Mouse (Mus musculus): ENCODE data around the gene Spata18.
A peak's percentile ranks its signal among the peaks of the same experiment; 100 is the strongest.

Gene Spata18

DNA sequence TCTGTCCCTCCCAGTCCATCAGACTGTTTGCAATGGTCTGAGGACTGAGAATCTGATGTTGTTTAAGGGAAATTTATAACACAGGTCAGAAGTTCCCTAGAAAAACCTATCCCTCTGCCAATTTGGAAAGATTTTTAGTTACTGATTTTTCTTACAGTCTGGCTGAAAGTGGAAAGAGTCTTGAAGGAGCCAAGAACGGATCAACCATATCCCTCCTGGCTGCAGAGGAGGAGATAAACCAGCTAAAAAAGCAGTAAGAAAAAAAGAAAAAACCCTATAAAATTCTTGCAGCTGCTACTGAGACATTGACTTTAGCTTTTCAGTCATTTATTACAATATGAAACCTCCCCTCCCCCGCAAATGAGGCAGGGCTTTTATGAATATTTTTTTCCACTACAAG is 15.5 kb downstream of the Spata18 start:
- no peak for DNase-seq (ENCODE audit: inconsistent ontology term)

DNA sequence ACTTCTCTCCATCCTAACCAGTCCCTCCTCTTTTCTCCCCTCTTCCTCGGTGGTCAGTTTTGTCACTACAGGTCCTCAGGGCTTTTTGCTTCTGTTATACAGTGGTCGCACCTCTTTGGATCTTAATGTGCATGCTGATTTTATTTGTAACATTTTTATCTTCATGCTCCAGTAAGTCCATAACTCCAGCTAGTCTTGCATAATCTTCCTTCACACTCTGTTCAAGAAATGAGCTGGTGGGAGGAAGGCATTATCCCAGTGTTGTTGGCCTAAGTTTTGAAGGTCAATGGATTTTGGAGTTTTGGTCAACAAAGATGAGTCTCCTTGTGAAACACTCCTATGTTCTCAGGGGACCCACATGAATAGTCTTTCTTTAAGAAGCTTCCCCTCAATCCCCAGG is 16.7 kb downstream of the Spata18 start:
- DNase-seq (ENCODE audit: inconsistent ontology term): no peak

DNA sequence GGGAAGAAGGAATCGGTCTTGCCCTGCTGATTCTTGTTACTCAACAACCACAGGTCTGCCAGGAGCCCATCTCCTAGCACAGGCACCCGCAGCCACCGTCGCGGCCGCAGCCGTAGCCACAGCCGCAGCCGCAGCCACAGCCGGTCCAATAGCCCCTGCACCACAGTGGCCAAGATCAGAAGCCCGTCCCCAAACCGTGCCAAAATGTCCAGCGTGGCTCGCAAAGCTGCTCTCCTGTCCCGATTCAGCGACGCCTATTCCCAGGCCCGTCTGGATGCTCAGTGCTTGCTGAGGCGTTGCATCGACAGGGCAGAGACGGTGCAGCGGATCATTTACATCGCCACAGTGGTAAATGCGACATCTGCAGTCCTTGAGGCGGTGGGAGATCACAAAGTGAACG is 18.2 kb downstream of the Spata18 start:
- no peak for DNase-seq (ENCODE audit: inconsistent ontology term)

DNA sequence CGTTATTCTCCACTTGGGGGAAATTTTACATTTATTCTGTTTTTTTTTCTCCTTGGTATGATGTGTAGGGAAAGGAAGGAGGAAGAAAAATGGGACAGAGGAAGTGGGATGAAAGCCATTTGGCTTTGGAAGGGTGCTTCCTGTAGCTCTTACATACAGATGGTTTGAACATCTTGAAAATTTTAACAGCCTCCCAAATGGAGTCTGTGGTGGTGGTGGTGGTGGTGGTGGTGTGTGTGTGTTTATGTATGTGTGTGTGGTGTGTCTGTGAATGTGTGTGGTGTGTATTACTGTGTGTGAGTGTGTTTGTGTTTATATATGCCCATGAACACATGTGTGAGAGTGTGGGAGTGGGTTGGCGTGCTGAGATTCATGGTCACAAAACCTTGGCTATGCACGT is 24.4 kb downstream of the Spata18 start:
- DNase-seq (ENCODE audit: inconsistent ontology term): no peak

DNA sequence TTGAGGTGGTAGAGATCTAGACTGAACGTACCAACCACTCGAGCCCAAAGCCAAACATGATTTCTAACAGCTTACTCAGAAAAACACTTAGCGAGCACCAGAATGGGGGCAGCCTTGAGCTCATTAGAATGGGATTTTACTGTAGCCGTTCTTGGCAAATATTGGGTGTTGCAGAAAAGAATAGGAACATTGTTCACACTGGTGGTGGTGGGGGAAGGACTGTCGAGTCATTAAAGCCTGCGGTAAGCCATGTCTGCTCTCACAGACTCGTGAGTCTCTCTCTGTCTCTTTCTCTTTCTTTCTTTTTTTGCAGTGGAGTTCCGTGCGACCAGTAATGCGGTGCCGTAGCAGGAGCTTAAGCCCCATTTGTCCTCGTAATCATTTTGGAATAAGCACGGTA is 25.4 kb downstream of the Spata18 start:
- DNase-seq (ENCODE audit: inconsistent ontology term): peak; percentile 91

DNA sequence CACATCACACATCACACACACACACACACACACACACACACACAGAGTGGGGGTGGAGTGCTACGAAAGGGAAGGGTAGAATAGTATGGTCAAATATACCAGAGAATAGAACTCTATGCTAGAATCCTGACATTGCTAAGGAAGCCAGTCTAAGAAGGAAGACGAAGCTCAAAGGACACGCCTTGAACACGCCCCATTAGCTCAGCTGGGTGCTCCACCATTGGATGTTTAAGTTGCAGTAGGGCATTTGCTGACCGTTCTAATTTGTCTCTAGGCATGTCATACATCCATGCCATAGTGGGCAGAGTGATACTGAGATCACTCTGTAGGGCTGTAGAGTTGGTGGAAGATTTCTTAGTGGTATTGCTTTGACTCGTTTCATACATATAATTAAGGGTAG is 32.0 kb downstream of the Spata18 start:
- DNase-seq (ENCODE audit: inconsistent ontology term): no peak

DNA sequence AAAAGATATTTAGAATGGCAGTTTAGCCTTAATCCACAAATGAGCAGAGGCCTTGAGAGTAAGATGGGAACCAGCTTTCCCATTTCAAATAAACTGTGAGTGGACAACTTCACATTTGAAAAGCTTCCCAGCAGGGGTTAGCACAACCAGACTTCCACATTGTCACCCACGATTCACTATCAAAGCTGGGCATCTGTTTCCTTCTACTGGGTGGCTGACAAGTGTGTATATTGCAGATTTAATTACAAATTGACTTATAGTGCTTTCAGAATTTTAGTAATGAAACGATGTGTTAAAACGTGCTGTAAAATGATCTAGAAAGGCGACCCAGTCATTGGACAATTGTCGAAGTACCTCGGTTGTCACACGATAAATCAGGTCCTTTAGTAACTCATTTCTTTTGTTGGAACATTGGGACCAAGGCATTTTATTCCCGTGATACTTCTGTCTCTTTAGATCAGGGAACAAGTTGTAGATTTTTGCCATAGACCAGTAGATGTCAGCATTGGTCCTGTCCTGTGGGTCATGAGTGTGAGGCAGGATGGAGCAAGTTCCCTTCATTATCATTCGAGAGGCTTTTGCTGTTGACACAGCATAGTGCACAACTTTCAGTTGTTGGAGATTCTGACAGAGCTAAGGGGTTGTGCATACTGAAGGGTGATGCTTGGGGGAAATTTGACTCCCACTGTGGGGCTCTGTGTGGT is 32.7 kb downstream of the Spata18 start:
- no peak for DNase-seq (ENCODE audit: inconsistent ontology term)

DNA sequence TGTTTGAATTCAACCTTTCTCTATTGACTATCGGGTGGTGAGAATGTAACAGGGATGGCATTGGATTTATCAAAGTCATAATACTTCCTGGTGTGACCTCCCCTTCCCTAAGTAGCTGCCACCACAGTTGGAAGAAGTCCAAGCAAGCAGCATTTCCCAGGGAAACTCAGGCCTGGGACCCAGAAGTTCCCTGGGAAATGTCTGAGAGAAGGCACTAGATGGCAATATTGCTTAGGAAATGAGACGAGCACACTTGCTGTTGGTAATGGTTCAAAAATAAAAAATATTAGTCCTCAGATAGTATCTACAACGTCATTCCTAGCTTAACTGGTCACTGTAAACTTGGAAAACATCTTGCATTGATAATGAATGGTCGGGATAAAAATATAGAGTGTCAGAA is 35.0 kb downstream of the Spata18 start:
- peak; percentile 49 for DNase-seq (ENCODE audit: inconsistent ontology term)

DNA sequence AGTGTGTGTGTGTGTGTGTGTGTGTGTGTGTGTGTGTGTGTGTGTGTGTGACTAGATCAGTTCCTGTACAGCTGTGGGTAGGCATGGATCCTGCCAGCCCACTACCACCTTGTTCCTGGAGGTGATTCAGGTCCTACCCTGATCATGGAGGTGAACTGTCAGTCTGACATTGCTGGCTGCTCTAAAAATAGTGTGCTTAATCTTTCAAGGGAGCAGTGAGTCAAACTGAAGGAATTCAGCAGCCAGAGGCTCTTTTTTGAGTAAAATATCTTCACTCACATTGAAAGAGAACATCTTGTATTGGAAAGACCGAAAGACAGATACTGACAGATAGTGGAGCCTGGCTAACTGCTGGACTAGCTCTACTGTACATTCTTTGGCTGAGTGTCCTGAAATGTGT is 37.4 kb downstream of the Spata18 start:
- DNase-seq (ENCODE audit: inconsistent ontology term): peak; percentile 70

DNA sequence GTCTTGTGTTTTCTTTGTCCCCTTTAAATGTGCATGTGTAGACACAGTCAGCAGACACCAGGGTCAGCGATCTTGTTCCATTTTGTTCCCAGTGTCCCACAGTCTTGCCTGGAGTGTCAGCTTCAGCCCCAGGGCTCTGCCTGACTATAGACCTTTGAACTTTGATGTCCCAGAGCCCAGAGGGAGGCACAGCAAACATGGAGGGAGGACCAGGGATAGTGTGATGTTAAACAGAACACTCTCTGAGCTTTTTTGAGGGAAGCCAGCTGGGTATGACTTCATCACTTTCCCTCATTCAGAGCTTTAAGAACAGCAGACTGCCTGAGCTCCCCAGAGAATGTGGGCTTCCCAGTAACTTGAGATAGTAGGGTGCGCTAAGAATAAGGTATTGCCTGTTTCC is 39.0 kb downstream of the Spata18 start:
- DNase-seq (ENCODE audit: inconsistent ontology term): no peak

DNA sequence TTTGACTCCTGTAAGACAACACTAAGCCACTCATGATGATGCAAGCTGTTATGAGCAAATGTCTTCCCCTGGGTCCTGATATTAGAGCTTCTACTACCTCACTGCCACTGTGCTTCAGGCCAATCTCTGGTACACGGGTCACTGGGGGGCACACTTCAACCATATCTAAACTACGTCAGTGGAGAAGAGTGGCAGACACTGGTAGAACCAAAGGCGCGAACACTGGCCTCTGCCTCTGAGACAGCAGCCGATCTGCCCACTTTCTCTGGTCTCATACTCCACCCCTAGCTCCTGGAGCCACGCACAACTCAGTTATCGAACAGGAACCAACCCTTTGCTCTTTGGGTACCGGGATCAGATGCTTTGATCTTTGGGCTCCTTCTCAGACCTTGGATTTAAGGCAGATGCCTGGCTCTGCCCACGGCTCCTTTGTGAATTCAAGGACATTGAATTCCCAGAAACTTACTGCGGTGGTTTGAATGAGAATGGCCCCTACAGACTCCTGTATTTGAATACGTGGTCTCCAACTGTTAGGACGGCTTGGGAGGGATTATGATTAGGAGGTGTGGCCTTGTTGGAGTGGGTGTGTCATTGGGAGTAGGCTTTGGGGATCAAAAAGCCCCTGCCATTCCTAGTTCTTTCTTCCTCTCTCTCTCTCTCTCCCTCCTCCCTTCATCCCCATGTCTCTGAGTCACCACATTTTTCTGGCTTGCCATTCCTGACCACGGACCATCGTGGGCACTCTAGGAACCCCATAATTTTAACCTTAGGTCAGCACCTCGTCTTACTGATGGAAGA is 40.7 kb downstream of the Spata18 start:
- peak; percentile 52 for DNase-seq (ENCODE audit: inconsistent ontology term)

DNA sequence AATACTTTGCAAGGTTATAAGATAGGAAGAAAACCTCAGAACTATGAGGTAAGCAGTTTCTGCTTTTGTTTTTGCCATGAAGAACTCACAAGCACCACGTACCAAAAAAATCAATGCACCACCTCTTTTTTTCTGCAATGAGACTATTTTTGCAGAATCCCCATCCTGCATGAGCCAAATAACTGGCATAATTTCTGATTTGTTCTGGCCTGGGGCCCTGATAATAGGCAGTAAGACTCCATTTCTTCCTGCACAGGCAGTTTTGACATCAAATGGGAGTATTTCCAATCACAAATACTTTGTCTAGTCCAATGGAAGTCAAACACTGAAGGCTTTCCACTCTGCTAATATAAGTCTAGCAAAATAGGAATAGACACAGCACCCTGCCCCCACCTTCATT is 42.6 kb downstream of the Spata18 start:
- peak; percentile 42 for DNase-seq (ENCODE audit: inconsistent ontology term)

DNA sequence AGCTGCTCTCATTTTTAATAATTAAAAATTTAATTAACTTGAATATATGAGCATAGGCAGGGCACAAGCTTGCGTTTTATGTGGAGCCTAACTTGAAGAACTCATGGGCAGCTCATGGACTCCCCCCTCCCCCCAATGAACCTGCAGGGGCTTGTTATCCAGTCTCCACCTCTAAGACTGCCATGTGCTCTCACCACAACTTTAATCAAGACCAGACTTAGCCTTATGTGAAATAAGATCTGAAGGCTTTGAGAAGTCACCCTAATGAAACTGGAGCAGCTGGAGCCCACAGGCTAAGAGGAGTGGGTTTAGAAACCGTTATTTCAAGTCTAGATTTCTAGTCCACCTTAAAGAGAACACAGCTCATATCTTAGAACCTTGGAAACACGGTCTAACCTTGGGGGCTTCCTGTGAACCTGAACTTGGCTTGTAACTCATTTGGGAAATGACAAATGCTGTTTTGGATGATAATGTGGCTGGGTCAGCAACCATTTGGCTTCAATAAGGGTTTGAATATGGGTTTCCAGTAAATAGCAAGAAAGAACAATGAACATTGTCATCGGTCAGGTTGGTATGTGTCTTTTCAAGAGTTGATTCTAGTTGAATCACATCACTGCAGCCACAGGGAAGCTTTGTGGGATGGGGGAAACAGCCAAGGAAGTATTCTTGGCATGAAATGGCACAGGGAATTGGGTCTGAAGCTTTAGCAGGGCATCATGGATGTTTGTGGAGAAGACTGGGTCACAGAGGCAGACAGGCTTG is 43.3 kb downstream of the Spata18 start:
- peak; percentile 57 for DNase-seq (ENCODE audit: inconsistent ontology term)

DNA sequence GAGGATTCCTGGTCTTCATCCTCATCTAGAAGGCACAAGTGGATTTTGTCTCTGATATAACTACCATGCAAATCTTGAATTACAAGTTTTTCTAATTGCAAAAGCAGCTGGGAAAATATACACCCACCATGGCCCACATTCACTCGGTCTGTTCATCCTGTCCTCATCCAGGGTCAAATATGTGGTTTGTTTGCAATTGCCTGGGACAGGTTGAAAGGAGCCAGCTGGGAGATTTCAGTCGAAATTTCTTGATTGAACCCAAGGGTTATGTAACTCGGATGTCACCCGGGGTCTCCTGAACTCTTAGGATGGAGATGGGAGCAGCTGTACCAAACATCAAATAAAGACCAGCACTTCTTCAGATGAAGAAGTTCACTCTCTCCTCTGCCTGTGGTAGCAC is 46.5 kb downstream of the Spata18 start:
- no peak for DNase-seq (ENCODE audit: inconsistent ontology term)

DNA sequence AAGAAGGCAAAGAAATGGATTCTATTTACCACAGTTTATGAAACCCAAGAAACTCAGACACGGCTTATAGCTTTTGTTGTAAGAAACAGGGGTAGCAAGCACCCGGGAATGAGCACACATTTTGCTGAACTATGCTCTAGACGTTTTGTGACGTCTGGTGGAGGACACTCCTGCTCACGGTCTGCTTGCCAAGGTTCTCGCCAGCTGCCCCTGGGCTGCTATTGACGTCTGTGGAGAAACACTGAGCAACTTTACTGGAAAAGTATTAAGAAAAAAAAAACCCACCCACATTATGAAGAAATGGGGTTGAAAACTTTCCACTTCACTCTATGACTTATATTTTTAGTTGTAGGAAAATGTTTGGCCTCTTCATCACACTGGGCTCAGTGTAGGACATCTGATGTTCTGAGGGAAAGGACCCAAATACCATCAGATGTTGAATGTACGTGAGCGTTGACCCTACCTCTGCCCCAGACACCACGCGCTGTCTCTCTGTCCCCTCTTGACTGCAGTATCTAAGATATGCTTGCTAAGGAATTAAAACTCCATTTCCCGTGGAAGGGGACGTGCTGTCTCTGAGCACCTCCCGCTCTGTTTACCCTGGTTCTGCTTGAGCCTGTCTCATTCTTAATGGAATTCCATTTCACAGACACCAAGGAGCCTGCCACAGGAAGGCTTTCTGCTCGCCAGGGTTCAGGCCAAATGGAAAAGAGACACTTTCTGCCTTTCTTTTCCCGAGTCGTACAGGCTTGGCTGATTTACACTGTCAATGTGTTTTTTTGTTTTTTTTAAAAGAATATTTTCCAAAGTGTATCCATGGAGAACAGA is 50.1 kb downstream of the Spata18 start:
- DNase-seq (ENCODE audit: inconsistent ontology term): no peak

DNA sequence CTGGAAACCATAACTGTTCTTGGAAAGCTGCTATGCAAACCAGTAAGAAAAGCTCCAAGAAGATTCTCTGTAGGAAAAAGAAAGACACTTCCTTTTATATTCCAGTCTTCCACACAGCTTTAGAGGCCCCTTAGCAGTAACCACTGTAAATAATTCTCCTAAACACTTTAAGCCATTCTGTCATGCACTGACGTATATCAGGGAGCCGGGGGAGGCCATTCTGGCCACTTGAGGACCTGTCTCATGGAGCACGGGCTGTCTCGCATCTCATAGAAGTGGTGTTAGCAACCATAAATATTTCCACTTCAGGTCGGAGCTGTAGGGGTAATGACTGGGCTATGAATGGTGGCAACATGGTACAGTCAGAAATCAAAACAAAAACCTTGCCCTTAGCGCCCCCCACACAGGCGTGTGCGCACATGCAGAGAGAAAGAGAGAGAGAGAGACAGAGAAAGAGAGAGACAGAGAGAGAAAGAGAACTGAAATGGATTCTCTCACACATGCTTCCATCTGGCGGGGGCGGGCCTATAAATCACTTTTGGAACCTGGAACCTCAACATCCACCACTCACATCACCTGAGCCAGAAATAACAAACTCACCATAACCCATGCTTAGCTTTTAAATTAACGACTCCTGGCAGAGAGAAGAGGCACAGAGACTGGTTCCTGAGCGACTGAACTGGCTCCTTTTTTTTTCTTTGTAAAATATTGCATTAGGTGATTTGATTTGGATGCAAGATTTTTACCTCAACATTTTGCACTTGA is 50.9 kb downstream of the Spata18 start:
- DNase-seq (ENCODE audit: inconsistent ontology term): no peak

DNA sequence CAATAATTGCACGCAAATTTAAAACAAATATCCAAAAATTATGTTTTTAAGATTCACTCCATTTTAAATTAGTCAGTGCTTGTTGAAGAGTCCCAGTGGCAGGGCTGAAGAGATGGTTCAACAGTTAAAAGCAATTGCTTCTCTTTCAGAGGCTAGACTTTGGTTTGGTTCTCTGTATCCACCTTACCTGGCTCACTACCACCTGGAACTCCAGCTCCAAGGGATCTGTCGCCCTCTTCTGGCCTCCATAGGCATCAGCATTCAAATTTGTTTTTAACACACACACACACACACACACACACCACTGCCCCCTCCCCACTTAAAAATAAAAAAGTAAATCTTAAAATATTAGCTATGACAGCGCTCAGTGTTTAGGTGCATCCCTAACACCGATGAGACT is 51.9 kb downstream of the Spata18 start:
- no peak for DNase-seq (ENCODE audit: inconsistent ontology term)

DNA sequence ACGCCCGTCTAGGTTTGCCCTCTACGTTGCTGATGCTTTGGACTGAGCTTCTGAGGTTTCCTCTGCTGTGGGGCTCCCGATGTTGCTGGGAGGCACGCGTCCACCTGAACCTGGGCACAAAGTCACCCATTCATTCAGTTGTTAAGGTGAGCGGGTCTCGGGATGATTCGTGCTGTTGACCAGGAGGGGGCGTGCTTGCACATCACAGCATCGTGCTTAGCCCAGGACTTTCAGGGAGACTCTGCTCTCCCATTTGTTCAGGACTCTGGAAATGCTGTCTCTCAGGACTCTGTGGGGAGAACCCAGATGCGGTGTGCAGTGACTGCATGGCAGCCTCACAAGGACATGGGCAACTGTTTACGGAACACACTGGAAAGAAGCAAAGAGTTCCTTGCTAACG is 53.1 kb downstream of the Spata18 start:
- no peak for DNase-seq (ENCODE audit: inconsistent ontology term)

DNA sequence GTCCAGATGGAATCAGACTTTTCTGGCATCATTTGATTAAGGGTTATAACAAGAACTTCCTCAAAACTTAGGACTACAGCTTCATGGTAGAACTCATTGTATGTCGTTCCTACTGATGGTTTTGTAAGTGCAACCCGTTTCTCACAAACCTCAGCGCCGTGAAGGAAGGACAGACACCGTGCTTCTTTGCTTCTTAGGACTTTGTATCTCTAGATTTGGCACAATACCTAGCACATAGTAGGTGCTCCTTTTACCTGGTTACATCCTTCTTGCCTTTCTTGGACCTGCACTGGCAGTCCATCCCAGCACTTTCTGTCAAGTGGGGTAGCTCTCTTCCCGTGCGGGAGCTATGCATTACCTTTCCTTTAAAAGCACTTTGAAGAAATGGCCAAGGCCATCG is 53.6 kb downstream of the Spata18 start:
- no peak for DNase-seq (ENCODE audit: inconsistent ontology term)

DNA sequence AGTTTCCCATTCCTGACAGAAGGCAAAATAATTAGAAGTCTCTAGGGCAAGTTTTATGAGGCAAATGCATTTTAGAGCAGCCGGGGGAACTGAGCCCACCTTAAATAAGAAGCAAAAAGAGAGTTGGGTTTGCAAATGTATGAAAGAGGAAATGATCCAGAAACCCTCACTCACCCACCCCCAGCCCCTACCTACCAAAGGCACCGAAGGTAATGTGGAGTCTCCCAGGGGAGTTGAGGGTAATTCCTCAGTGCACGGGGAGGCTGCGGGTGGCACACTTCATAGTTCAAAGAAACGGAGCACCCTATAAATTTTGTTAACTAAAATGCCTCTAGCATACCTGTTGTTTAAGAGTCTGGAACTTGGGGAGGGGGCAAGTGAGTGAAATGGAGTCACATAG is 54.1 kb downstream of the Spata18 start:
- DNase-seq (ENCODE audit: inconsistent ontology term): no peak

DNA sequence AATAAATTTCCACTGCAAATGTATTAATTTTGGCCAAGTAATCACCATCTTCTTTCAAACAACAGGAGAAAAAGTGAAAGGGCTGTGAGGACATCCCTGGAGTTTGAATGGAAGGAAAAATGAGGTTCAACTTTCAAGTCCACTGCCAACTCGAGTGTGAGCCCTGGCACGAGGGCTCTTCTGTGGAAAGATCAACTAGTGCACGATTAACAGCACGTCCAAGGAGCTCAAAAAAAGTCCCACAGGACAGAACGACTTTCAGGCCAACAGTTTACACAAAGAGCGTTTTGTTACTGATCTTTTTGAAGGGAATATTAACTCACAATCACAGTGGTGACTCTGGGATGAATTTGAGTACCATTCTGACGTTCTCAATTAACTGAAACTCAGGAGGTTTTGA is 61.7 kb downstream of the Spata18 start:
- no peak for DNase-seq (ENCODE audit: inconsistent ontology term)
